Mouse (Mus musculus) brain, embryonic 14.5 days (tissue): ENCODE data around the gene Lrrc7.

Source experiments
- CTCF ChIP-seq: fragments of 200-500 bp; IDR thresholded peaks from 2 replicates; pipeline ENCODE4 v1.5.1; 2012; ENCODE audit warnings: inconsistent platforms, mild to moderate bottlenecking, moderate library complexity, borderline replicate concordance; ENCODE audit not compliant: insufficient read depth, insufficient read length; ENCODE audit errors: extremely low read depth
- POLR2A ChIP-seq: fragments of 200-500 bp; IDR thresholded peaks from 2 replicates; pipeline ENCODE4 v1.6.1; 2012; ENCODE audit warnings: mild to moderate bottlenecking, inconsistent platforms, borderline replicate concordance; ENCODE audit not compliant: poor library complexity, insufficient read depth, insufficient read length, severe bottlenecking; ENCODE audit errors: extremely low read depth

DNA sequence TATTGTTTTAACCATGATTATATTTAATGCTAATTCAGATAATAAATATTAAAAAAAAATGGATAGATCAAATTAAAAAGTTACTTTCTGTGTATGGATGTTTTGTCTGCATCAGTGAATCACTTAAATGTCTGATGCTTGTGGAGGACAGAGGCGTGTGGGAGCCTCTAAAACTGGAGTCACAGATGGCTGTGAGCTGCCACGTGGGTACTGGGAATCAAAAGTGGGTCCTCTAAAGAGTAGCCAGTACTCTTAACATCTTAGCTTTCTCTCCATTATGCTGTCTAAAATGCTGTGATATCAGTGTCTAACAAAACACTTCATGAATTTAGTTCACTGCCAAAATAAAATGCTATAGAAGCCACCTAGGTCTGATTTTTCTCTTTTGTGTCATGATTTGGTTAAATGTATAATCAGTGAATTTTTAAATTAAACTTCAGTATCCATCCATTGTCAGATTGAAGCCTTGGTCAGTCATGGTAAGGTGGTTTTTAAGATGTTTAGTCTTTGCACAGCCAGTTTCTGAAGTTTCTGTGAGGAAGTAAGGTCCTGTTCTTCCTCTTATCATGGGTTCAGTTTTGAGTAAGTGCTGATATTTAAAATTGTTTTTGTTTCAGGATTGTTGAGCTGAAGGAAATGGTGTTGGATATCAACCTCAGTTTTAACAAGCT lies 501.3 kb downstream of the Lrrc7 start:
- TF ChIP-seq CTCF (no peak), POLR2A (no peak)
